Mouse (Mus musculus) lung, embryonic 16.5 days (tissue): ENCODE measurements at regions not wholly inside any gene's neighbourhood (a gene's known extent, or its start where the extent isn't known, plus 50 kb on each side); places are given as distances from the start of the nearest gene placed in this dataset.

Source experiments
- ATAC-seq: fragments of 200-750 bp; cut with Nextera tagmentation; 2 replicates; pipeline ENCODE4 v1.8.0; 2017; ENCODE audit warnings: low read depth, mild to moderate bottlenecking, moderate library complexity
- H3K27ac ChIP-seq: fragments of 300-500 bp; sonication (generic); 2 replicates; pipeline ENCODE4 v1.5.1; 2014; ENCODE audit warnings: mild to moderate bottlenecking, control low read depth, low read length
- H3K27me3 ChIP-seq: fragments of 300-500 bp; sonication (generic); 2 replicates; pipeline ENCODE4 v1.6.1; 2014; ENCODE audit warnings: low read depth, low read length, mixed read lengths; ENCODE audit not compliant: control insufficient read depth, insufficient read depth
- H3K36me3 ChIP-seq: fragments of 300-500 bp; sonication (generic); 2 replicates; pipeline ENCODE4 v1.6.1; 2014; ENCODE audit warnings: low read length; ENCODE audit not compliant: control insufficient read depth, insufficient read depth
- H3K4me1 ChIP-seq: fragments of 300-500 bp; sonication (generic); replicated peaks from 2 replicates; pipeline ENCODE4 v1.6.1; 2014; ENCODE audit warnings: low read length, mixed read lengths; ENCODE audit not compliant: control insufficient read depth, insufficient read depth
- H3K4me2 ChIP-seq: fragments of 300-500 bp; sonication (generic); 2 replicates; pipeline ENCODE4 v1.6.1; 2014; ENCODE audit warnings: low read depth, low read length, control low read depth
- H3K4me3 ChIP-seq: fragments of 300-500 bp; sonication (generic); 2 replicates; pipeline ENCODE4 v1.5.1; 2014; ENCODE audit warnings: mild to moderate bottlenecking, low read length, control low read depth
- H3K9ac ChIP-seq: fragments of 300-500 bp; sonication (generic); 2 replicates; pipeline ENCODE4 v1.6.1; 2014; ENCODE audit warnings: low read length, control low read depth
- H3K9me3 ChIP-seq: fragments of 300-500 bp; sonication (generic); 2 replicates; pipeline ENCODE4 v1.6.1; 2016; ENCODE audit warnings: low read length; ENCODE audit not compliant: control insufficient read depth
- WGBS: fragments of 180-500 bp; shearing (Covaris S2); extraction: QIAGEN DNeasy Blood & Tissue Kit; methylation state at CpG from one replicate; pipeline ENCODE4 v1.1.7; 2014; 5-methylcytosine and 5-hydroxymethylcytosine counted together

DNA sequence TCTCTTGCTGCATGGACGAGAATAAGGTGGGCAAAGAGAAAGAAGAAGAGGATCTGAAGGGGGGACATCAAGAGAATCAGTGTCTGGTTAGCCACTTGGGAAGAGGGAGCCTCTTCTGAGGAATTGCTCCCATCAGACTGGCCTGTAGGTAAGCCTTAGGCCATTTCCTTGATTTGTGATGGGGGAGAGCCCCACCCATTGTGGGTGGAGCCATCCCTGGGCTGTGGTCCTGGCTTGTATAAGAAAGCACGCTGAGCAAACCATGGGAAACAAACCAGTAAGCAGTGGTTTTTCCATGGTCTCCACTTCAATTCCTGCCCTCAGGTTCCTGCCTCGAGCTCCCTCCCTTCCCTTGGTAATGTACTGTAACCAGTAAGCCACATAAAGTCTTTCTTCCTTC is 57.7 kb upstream of the Sez6l start:
- H3K4me1 ChIP-seq: 0 out of 2 replicates have a peak, but pooled peaks cover 3% of the 10 kb centered on the region
- 63% methylated on average over 3 of the region's 3 CpGs for WGBS
- no peaks in the 10 kb centered on the region for H3K36me3 ChIP-seq
- no peaks in the 10 kb centered on the region; the same call in 1 of the 2 replicates for H3K9me3 ChIP-seq
- H3K4me3 ChIP-seq: no peak overlapping the region
- no peak overlapping the region for H3K27ac ChIP-seq
- ATAC-seq: no peak
- H3K9ac ChIP-seq: no peak overlapping the region
- no peak overlapping the region for H3K4me2 ChIP-seq
- no peaks in the 10 kb centered on the region for H3K27me3 ChIP-seq

DNA sequence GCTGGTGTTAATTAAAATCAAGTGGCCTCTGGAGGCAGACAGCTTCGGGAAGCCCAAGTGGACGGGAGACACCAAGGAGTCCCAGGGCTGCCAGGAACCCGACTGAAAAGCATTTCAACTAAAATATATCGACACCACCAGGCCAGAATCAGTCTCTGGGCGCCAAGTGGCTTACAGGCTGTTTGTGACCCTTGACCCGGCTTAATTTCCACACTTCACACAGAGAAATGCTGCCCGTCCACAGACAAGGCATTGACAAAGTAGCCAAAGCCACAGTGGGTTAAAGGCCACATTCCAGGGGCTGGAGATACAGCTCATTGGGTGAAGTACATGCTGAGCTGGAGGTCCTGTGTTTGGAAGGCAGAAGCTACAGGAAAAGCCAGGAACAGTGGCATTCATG is 54.8 kb upstream of the Sez6l start:
- H3K36me3 ChIP-seq: no peaks in the 10 kb centered on the region
- no peak for ATAC-seq
- peaks cover 9% of the 10 kb centered on the region for H3K4me1 ChIP-seq
- no peaks in the 10 kb centered on the region for H3K27me3 ChIP-seq
- no peak overlapping the region for H3K27ac ChIP-seq
- no peak overlapping the region for H3K4me3 ChIP-seq
- H3K4me2 ChIP-seq: no peak overlapping the region
- no peak overlapping the region for H3K9ac ChIP-seq
- no peaks in the 10 kb centered on the region for H3K9me3 ChIP-seq
- WGBS: 19% methylated on average over 7 of the region's 7 CpGs

DNA sequence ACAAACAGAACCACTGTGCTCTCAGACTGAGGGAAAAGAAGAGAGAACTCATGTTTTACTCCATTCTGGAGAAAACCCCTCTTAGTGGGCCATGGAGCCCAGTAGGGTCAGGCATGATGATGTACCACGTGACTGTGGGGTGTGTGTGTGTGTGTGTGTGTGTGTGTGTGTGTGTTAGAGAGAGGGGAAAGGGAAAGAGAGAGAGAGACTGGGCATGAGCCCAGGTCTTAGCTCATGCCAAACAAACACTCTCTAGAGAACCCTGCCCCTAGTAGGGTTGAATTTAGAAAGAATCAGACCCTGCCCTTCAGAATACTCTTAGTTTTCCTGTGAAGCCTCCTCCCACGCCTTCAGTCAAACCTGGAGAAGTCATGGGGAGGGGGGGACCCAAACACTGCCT is 52.7 kb upstream of the Sez6l start:
- peak; percentile 48; the same call in 1 of the 2 replicates for ATAC-seq

DNA sequence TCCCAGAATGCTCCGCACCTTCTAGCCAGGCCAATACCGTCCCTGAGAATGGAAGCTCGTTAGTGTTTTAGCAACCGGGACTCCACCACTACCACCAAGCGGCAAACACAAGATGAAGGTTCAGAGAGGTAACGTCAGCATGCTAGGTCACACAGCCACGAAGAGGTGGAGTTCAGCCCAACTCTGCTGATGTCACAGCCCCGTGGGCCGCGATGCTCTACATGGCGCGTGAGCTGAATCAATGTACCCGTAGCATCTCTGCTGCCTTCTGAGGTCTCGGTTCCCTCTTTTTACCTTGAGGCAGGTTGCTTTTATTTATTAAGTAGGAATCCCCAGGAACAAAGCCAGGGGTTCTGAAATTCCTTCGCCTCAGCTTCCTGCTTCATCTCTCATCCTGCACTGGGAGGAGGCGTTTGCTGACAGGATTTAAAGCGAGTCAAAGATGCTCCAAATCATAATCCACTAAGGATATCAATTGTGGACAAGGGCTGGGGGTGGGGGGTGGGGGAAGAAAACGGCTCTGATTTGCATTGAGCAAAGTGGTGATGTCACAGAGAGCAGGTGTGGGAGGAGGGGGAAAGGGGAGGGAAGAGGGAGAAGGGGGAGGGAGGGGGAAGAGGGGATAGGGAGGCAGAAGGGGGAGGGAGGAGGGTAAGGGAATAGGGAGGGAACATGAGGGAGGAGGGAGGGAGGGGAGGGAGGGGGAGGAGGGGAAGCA is 51.2 kb upstream of the Sez6l start:
- H3K4me2 ChIP-seq: no peak overlapping the region
- H3K9ac ChIP-seq: no peak overlapping the region
- H3K36me3 ChIP-seq: no peaks in the 10 kb centered on the region
- no peak for ATAC-seq
- H3K27me3 ChIP-seq: no peaks in the 10 kb centered on the region
- no peak overlapping the region for H3K4me3 ChIP-seq
- 24% methylated on average over 18 of the region's 18 CpGs for WGBS
- H3K9me3 ChIP-seq: no peaks in the 10 kb centered on the region
- H3K27ac ChIP-seq: no peak overlapping the region
- H3K4me1 ChIP-seq: peaks cover 9% of the 10 kb centered on the region

More for the DNA sequence above, 52.7 kb upstream of the Sez6l start:
- Histone ChIP-seq H3K27me3 (no peaks in the 10 kb centered on the region), H3K9ac (no peak overlapping the region), H3K27ac (no peak overlapping the region), H3K4me1 (peaks cover 9% of the 10 kb centered on the region), H3K4me3 (no peak overlapping the region), H3K36me3 (no peaks in the 10 kb centered on the region), H3K4me2 (no peak overlapping the region), H3K9me3 (no peaks in the 10 kb centered on the region)
- WGBS: 28% methylated on average over 2 of the region's 2 CpGs

DNA sequence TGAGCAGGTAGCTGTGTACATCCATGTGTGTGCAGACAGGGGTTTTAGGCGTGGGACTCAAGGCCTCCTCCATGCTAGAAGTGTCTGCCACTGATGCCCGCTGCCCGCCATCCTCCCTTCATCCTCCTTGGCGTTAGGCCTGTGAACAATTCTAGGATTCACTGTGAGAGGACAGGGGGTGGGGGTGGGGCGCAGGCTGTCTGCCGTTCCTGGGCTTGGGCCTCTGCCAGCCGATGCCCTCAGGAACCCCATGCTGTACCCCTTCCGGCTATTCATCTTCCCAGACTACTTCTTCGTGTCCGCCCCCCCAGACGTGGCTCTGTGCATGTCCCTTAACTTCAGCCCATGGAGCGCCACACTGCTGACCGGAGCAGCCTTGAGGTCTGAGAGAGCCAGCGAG is 50.3 kb upstream of the Sez6l start:
- Histone ChIP-seq H3K9me3 (no peaks in the 10 kb centered on the region), H3K9ac (no peak overlapping the region), H3K36me3 (no peaks in the 10 kb centered on the region), H3K4me1 (peaks cover 13% of the 10 kb centered on the region), H3K4me3 (no peak overlapping the region), H3K27ac (no peak overlapping the region), H3K4me2 (no peak overlapping the region), H3K27me3 (no peaks in the 10 kb centered on the region)
- 58% methylated on average over 14 of the region's 14 CpGs for WGBS
- no peak for ATAC-seq
